26 mouse cellular contexts compared by ENCODE assay signal in the genomic region with DNA sequence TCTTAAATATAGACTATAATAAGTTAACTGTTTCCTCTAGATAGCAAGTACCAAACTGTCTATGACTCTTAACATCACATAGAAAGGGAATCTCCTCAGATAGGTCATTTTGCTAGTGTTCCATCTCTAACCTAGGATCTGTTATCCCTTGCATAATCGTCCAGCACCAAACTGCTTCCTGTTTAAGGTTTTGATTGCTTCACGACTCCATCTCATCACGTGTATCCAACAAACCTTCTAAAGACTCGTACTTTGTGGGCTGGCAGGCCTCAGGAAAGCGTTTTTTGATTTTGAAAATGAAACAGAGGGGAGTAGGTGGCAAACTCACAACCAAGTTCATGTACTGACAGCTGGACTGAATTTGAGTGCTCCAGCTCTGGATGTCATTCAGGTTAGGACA.
DNase-seq lines count a peak whose midpoint lies in the region; ATAC-seq and TF ChIP-seq lines count a peak whose summit lies in the region.
"Had no signal": no experiment of that assay in that cellular context is flagged by ENCODE, and none has a peak within 500 bp of the region (broad histone marks: within the 10 kb centered on the region; RNA-seq: fewer than 3 reads in every experiment).

No protein-coding gene starts in this region.

- WGBS in lung, adult 2 months: 46% methylated on average over 5 of the region's 5 CpGs

- no peak overlapping the region for H3K4me3 ChIP-seq in lung, adult 2 months (replicated peaks; ENCODE audit: extremely low read depth, low read depth, low read length)
- H3K4me3 ChIP-seq: embryonic facial prominence, embryonic 12.5 days; embryonic facial prominence, embryonic 15.5 days; gastrocnemius, adult 2 months; heart, embryonic 12.5 days; heart, embryonic 15.5 days; hindbrain, embryonic 10.5 days; hindbrain, embryonic 13.5 days had no signal

- H3K4me1 ChIP-seq in lung, adult 2 months (ENCODE audit: control insufficient read depth, insufficient read depth, low read length): no peaks in the 10 kb centered on the region
- H3K4me1 ChIP-seq: embryonic facial prominence, embryonic 12.5 days; embryonic facial prominence, embryonic 15.5 days; heart, embryonic 12.5 days; heart, embryonic 15.5 days; hindbrain, embryonic 10.5 days; hindbrain, embryonic 13.5 days had no signal

- DNase-seq in lung, postnatal 36 days: peak; percentile 2
- DNase-seq in lung, adult 2 months: no peak
- DNase-seq in retina, postnatal 1 day: no peak
- DNase-seq in cerebellum, adult 8-10 months: no peak
- DNase-seq: adrenal gland, adult 2 months; adrenal gland, postnatal 14 days; cerebellum, adult 11 months; cerebellum, adult 9-10 months; cerebellum, postnatal 14 days; forebrain, postnatal 0 days; gastrocnemius, adult 2 months; gastrocnemius, postnatal 14 days; heart, adult 18-20 months; heart, postnatal 10 days; heart, postnatal 36 days had no signal

- peak; percentile 85 for ATAC-seq in common myeloid progenitor, adult 5-6 weeks (replicated peaks; ENCODE audit: low read depth, poor library complexity, severe bottlenecking)
- ATAC-seq in megakaryocyte progenitor cell, adult 5-6 weeks (replicated peaks; ENCODE audit: poor library complexity): peak; percentile 99
- ATAC-seq: CD4-positive, CD25-positive, alpha-beta regulatory T cell, adult 4 months; forebrain, embryonic 14.5 days; forebrain, postnatal 0 days; hindbrain, embryonic 16.5 days had no signal

- no peak for TF ChIP-seq POLR2A in lung, adult 2 months (IDR thresholded peaks at IDR 0.05; ENCODE audit: borderline replicate concordance, extremely low read depth, low read depth, low read length)

- no peak for TF ChIP-seq CTCF in lung, adult 2 months (IDR thresholded peaks at IDR 0.05; ENCODE audit: insufficient read depth, low read length)
